Comparison of ENCODE assay signal across 15 mouse cellular contexts in the genomic region with DNA sequence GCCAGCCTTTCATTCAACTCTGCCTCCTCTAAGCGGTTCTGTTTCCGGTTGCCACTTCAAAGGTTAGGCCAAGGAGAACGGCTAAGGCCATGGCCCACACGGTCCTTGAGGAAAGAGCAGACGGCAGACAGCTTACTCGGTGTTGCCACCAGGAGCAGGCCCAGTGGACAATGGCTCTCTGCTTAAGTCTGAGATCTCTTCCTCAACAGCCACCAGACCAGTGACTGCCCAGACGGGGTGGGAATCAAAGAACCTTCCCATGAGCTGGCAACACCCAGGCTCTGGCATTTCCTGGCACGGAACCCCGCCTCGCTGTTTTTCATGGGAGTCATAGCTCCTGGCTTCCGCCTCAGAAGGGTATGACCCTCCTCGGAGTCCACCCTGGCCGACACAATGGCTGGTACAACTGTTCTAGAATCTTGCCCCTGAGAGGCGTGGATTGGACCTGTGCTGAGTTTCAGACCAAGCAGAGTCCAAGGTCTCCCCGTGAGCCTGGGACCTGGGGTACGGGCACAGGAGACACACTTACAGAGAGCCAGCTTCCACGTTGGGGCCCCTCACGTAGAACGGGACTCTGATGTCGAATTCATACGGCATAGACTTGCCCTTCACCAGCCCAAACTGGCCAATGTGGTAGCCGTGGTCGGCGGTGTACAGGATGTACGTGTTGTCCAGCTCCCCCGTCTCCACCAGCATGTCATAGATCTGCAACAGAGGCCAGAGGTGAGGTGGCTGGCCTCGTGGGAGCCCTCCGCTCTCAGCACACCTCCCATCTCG.
DNase-seq lines count a peak whose midpoint lies in the region; ATAC-seq lines count a peak whose summit lies in the region.
"Had no signal": no experiment of that assay in that cellular context is flagged by ENCODE, and none has a peak within 500 bp of the region (broad histone marks: within the 10 kb centered on the region; RNA-seq: fewer than 3 reads in every experiment).

No protein-coding gene starts in this region.

- H3K4me2 ChIP-seq in heart, embryonic 13.5 days = no peak overlapping the region
- no peak overlapping the region for H3K4me2 ChIP-seq in midbrain, embryonic 16.5 days (ENCODE audit: low read length)
- H3K4me2 ChIP-seq: lung, embryonic 15.5 days had no signal

- no peak overlapping the region for H3K27ac ChIP-seq in heart, embryonic 13.5 days (replicated peaks)
- 0 out of 2 replicates have a peak overlapping the region, but pooled peaks have one; percentile 23 for H3K27ac ChIP-seq in midbrain, embryonic 10.5 days (replicated peaks)
- H3K27ac ChIP-seq in midbrain, embryonic 16.5 days (ENCODE audit: low read length) = no peak overlapping the region
- H3K27ac ChIP-seq: lung, embryonic 15.5 days had no signal

- H3K4me3 ChIP-seq in heart, embryonic 13.5 days = no peak overlapping the region
- no peak overlapping the region for H3K4me3 ChIP-seq in midbrain, embryonic 10.5 days
- no peak overlapping the region for H3K4me3 ChIP-seq in midbrain, embryonic 16.5 days (ENCODE audit: low read depth, low read length)
- H3K4me3 ChIP-seq: lung, embryonic 15.5 days had no signal

- 80% methylated on average over 29 of the region's 29 CpGs for WGBS in heart, embryonic 13.5 days
- 93% methylated on average over 29 of the region's 29 CpGs for WGBS in midbrain, embryonic 10.5 days
- 89% methylated on average over 29 of the region's 29 CpGs for WGBS in midbrain, embryonic 16.5 days

- H3K9me3 ChIP-seq in heart, embryonic 13.5 days = no peaks in the 10 kb centered on the region
- no peaks in the 10 kb centered on the region for H3K9me3 ChIP-seq in midbrain, embryonic 10.5 days (replicated peaks)
- no peaks in the 10 kb centered on the region for H3K9me3 ChIP-seq in midbrain, embryonic 16.5 days (replicated peaks; ENCODE audit: control insufficient read depth, low read length, poor library complexity, severe bottlenecking)
- H3K9me3 ChIP-seq: lung, embryonic 15.5 days had no signal

- no peak for DNase-seq in heart, adult 18-20 months
- DNase-seq in midbrain, embryonic 10.5 days (ENCODE audit: low spot score) = no peak
- DNase-seq in kidney, adult 9 months = peak; percentile 48
- DNase-seq in ovary, postnatal 14 days (ENCODE audit: low spot score) = no peak
- no peak for DNase-seq in thymus, adult 18-20 months
- no peak for DNase-seq in embryo, embryonic 10.5 days (ENCODE audit: low spot score)
- DNase-seq: B cell, adult 2 months; cerebellum, postnatal 25 days; liver; right cerebral cortex, postnatal 4 days; thymus, adult 2 months had no signal

- ATAC-seq in heart, embryonic 13.5 days (ENCODE audit: extremely low read depth, insufficient number of reproducible peaks, low FRiP score, low TSS enrichment) = no peak
- no peak for ATAC-seq in midbrain, embryonic 16.5 days
- ATAC-seq: inflammation-experienced regulatory T-cells, adult 6 months had no signal

- H3K27me3 ChIP-seq in heart, embryonic 13.5 days (replicated peaks) = no peaks in the 10 kb centered on the region
- peaks cover 5% of the 10 kb centered on the region; the same call in 1 of the 2 replicates for H3K27me3 ChIP-seq in midbrain, embryonic 10.5 days (ENCODE audit: low read depth, poor library complexity, severe bottlenecking)
- H3K27me3 ChIP-seq in midbrain, embryonic 16.5 days (ENCODE audit: control insufficient read depth, insufficient read depth, low read depth, low read length) = no peaks in the 10 kb centered on the region
- H3K27me3 ChIP-seq: lung, embryonic 15.5 days had no signal

- peaks cover 41% of the 10 kb centered on the region for H3K4me1 ChIP-seq in heart, embryonic 13.5 days
- H3K4me1 ChIP-seq in midbrain, embryonic 10.5 days = peaks cover 19% of the 10 kb centered on the region
- no peaks in the 10 kb centered on the region for H3K4me1 ChIP-seq in midbrain, embryonic 16.5 days (ENCODE audit: control insufficient read depth, insufficient read depth, low read length)

- H3K9ac ChIP-seq in heart, embryonic 13.5 days = 0 out of 2 replicates have a peak overlapping the region, but pooled peaks have one; percentile 5
- H3K9ac ChIP-seq in midbrain, embryonic 16.5 days (ENCODE audit: low read depth, low read length) = no peak overlapping the region
- H3K9ac ChIP-seq: lung, embryonic 15.5 days had no signal

- peaks cover 74% of the 10 kb centered on the region for H3K36me3 ChIP-seq in heart, embryonic 13.5 days
- H3K36me3 ChIP-seq in midbrain, embryonic 10.5 days = peaks cover 70% of the 10 kb centered on the region
- peaks cover 3% of the 10 kb centered on the region; the same call in 1 of the 2 replicates for H3K36me3 ChIP-seq in midbrain, embryonic 16.5 days (ENCODE audit: control insufficient read depth, insufficient read depth, low read length)
- H3K36me3 ChIP-seq: lung, embryonic 15.5 days had no signal
